Mouse (Mus musculus) liver, adult 2 months (tissue): Measurements from ENCODE around the gene Fxyd7. TPM values are rescaled to one million over a fixed set of nuclear protein-coding genes. Genes with fewer than 3 reads are reported as not detected.

Experiments
- DNase-seq: peaks from one replicate; pipeline ENCODE4 v3.0.0-alpha.2; 2011; ENCODE audit warnings: low read depth, low spot score; ENCODE audit errors: extremely low read depth
- H3K27ac ChIP-seq: fragments of 200-500 bp; replicated peaks from 2 replicates; pipeline ENCODE4 v1.5.1; 2012; ENCODE audit warnings: low read depth, mild to moderate bottlenecking, control low read depth, inconsistent platforms, low read length; ENCODE audit not compliant: insufficient read depth
- H3K27me3 ChIP-seq: fragments of 200-500 bp; 2 replicates; pipeline ENCODE4 v1.6.1; 2012; ENCODE audit warnings: mild to moderate bottlenecking, moderate library complexity, low read length, inconsistent platforms; ENCODE audit not compliant: control insufficient read depth, insufficient read depth
- H3K36me3 ChIP-seq: fragments of 200-500 bp; 2 replicates; pipeline ENCODE4 v1.6.1; 2012; ENCODE audit warnings: low read length, inconsistent platforms; ENCODE audit not compliant: control insufficient read depth, insufficient read depth
- H3K4me1 ChIP-seq: fragments of 200-500 bp; 2 replicates; pipeline ENCODE4 v1.6.1; 2011; ENCODE audit warnings: low read length; ENCODE audit not compliant: control insufficient read depth, insufficient read depth
- H3K4me3 ChIP-seq: fragments of 200-500 bp; 2 replicates; pipeline ENCODE4 v1.5.1; 2011; ENCODE audit warnings: low read depth, mild to moderate bottlenecking, control low read depth, low read length, moderate library complexity; ENCODE audit not compliant: insufficient read depth
- H3K79me2 ChIP-seq: fragments of 200-500 bp; 2 replicates; pipeline ENCODE4 v1.6.1; 2012; ENCODE audit warnings: inconsistent platforms, mild to moderate bottlenecking, low read length, moderate library complexity; ENCODE audit not compliant: control insufficient read depth, insufficient read depth
- H3K9ac ChIP-seq: fragments of 200-500 bp; 2 replicates; pipeline ENCODE4 v1.6.1; 2012; ENCODE audit warnings: low read depth, mild to moderate bottlenecking, control low read depth, inconsistent platforms, low read length
- CTCF ChIP-seq: fragments of 200-500 bp; IDR thresholded peaks from 2 replicates; pipeline ENCODE4 v1.5.1; 2011; ENCODE audit warnings: low read depth, low read length, control low read depth
- POLR2A ChIP-seq: fragments of 200-500 bp; IDR thresholded peaks from 2 replicates; pipeline ENCODE4 v1.6.1; 2011; ENCODE audit warnings: low read length, control low read depth; ENCODE audit not compliant: insufficient read depth; ENCODE audit errors: extremely low read depth
- WGBS: fragments of 180-500 bp; shearing (Covaris S2); methylation state at CpG from one replicate; pipeline ENCODE4 v1.1.7; 2018; 5-methylcytosine and 5-hydroxymethylcytosine counted together
- polyA plus RNA-seq: library from polyadenylated mRNA; depleted of rRNA; stranded (reverse); fragments of >200 nt; gene quantifications from 2 replicates; pipeline ENCODE4 v1.2.3, GENCODE M21; 2012
- total RNA-seq: library from RNA; depleted of rRNA; stranded (reverse); fragments of >200 nt; gene quantifications from 2 replicates; pipeline ENCODE4 v1.2.3, GENCODE M21; 2014

Fxyd7 gene
- total and polyA plus RNA-seq, 2 experiments, result 0.92 TPM; not detected in 1

- Histone ChIP-seq H3K79me2 (no peaks in the 10 kb centered on the region), H3K4me1 (peaks cover 22% of the 10 kb centered on the region), H3K27ac (no peak overlapping the region), H3K4me3 (no peak overlapping the region), H3K27me3 (no peaks in the 10 kb centered on the region), H3K36me3 (no peaks in the 10 kb centered on the region), H3K9ac (no peak overlapping the region)
- TF ChIP-seq POLR2A (no peak), CTCF (no peak)
- DNase-seq, result no peak
- 91% methylated on average over 7 of the region's 7 CpGs for WGBS
Observed at GRCm38 (mm10) chr7:31060621-31061010, 9.3 kb upstream of the Fxyd7 start.

GRCm38 (mm10) chr7:31059919-31060620 is 8.8 kb upstream of the Fxyd7 start:
- H3K9ac ChIP-seq, result no peak overlapping the region
- H3K4me3 ChIP-seq, result no peak overlapping the region
- H3K4me1 ChIP-seq, result peaks cover 22% of the 10 kb centered on the region
- H3K36me3 ChIP-seq, result no peaks in the 10 kb centered on the region
- WGBS, result 88% methylated on average over 11 of the region's 11 CpGs
- no peak for DNase-seq
- H3K79me2 ChIP-seq, result no peaks in the 10 kb centered on the region
- no peak for TF ChIP-seq POLR2A
- TF ChIP-seq CTCF, result no peak
- no peak overlapping the region for H3K27ac ChIP-seq
- no peaks in the 10 kb centered on the region for H3K27me3 ChIP-seq

DNA sequence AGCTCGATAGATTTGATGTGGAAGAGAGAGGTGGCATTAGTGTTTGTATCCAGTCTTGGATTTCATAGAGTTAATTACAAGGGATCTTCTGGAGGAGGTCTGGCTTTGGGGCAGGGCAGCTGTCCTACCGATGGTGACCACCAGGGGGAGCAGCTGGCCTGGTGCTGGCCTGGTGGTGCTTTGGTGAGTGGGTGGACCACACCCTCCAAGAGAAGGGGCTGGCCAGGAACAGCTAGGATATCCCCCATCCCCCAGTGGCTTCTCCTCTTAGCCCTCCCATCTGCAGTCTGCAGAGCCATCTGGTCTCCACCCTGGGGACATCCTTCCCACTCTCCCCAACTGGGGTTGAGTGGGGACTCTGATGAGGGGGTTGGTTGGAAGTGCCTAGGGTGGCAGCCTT is 7.8 kb upstream of the Fxyd7 start, which contains the start of gene Lgi4:
Lgi4 (plus strand) TSS at position 235 of the 400 bp plus-strand sequence.
- no peaks in the 10 kb centered on the region for H3K36me3 ChIP-seq
- 0 out of 2 replicates have a peak, but pooled peaks cover 2% of the 10 kb centered on the region for H3K79me2 ChIP-seq
- peak; percentile 34 for DNase-seq
- peak within 1 kb of the TSS; percentile 45 for H3K9ac ChIP-seq
- H3K4me3 ChIP-seq, result no peak within 1 kb of the TSS
- peaks cover 22% of the 10 kb centered on the region for H3K4me1 ChIP-seq
- no peaks in the 10 kb centered on the region for H3K27me3 ChIP-seq
- 0% methylated on average over 2 of the region's 2 CpGs for WGBS
- peak within 1 kb of the TSS; percentile 98 for H3K27ac ChIP-seq
- TF ChIP-seq POLR2A (no peak), CTCF (peak; percentile 98)

DNA sequence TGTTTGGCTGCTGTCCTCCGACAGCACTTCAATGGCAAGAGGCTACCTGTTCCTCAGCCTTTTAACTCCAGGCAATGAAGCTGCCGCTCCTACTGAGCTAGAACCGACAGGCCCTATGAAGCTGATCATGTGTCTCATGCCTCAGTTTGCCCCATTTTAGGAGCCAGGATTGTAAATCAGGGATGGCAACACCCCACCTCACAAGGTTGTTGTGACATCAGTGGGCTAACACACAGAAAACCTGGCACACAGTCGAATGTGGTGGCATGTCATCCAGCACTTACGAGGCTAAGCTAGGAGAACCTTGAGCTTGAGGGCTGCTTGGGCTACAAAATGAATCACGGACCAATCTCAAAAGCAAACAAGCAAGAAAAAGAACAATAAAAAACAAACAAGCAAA is 6.9 kb upstream of the Fxyd7 start:
- Histone ChIP-seq H3K79me2 (0 out of 2 replicates have a peak, but pooled peaks cover 2% of the 10 kb centered on the region), H3K9ac (peak overlapping the region; percentile 45), H3K27ac (peak overlapping the region; percentile 98), H3K36me3 (no peaks in the 10 kb centered on the region; the same call in 1 of the 2 replicates), H3K27me3 (no peaks in the 10 kb centered on the region), H3K4me1 (peaks cover 30% of the 10 kb centered on the region), H3K4me3 (no peak overlapping the region)
- DNase-seq, result peak; percentile 76
- 28% methylated on average over 6 of the region's 6 CpGs for WGBS
- TF ChIP-seq POLR2A (no peak), CTCF (no peak)

DNA sequence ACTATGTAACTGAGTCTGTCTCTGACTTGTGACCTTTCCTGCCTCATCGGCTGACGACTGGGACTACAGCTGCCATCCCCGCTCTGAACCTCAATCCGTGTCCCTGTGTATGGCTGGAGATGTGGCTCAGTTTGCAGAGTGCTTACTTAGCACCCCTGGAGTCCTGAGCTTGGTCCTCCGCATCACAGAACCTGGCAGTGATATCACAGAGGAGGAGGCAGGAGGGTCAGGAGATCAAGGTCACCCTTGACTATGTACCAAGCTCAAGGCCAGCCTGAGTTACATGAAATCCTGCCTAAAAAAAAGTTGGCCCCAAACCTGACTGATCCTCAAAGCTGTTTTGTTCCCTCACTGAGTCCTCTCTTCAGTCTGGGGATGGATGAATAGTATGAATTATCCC is 6.5 kb upstream of the Fxyd7 start:
- Histone ChIP-seq H3K36me3 (no peaks in the 10 kb centered on the region; the same call in 1 of the 2 replicates), H3K27ac (peak overlapping the region; percentile 98), H3K79me2 (0 out of 2 replicates have a peak, but pooled peaks cover 2% of the 10 kb centered on the region), H3K4me3 (no peak overlapping the region), H3K9ac (peak overlapping the region; percentile 49), H3K27me3 (no peaks in the 10 kb centered on the region), H3K4me1 (peaks cover 32% of the 10 kb centered on the region)
- 25% methylated on average over 5 of the region's 5 CpGs for WGBS
- peak; percentile 96 for DNase-seq
- TF ChIP-seq CTCF (no peak), POLR2A (no peak)

- H3K27me3 ChIP-seq, result no peaks in the 10 kb centered on the region
- H3K4me1 ChIP-seq, result peaks cover 32% of the 10 kb centered on the region
- H3K27ac ChIP-seq, result peak within 1 kb of the TSS; percentile 98
- H3K36me3 ChIP-seq, result peaks cover 3% of the 10 kb centered on the region; the same call in 1 of the 2 replicates
- TF ChIP-seq CTCF (no peak), POLR2A (no peak)
- DNase-seq, result peak; percentile 88
- H3K9ac ChIP-seq, result peak within 1 kb of the TSS; percentile 49
- 27% methylated on average over 2 of the region's 2 CpGs for WGBS
- H3K4me3 ChIP-seq, result no peak within 1 kb of the TSS; the same call in 1 of the 2 replicates
- 0 out of 2 replicates have a peak, but pooled peaks cover 2% of the 10 kb centered on the region for H3K79me2 ChIP-seq
Observed at GRCm38 (mm10) chr7:31057071-31057470, 5.8 kb upstream of the Fxyd7 start, which contains the start of gene Fxyd1. TSS of gene Fxyd1 (minus strand) at chr7:31057199.
